Comparison of ENCODE assay signal across 17 mouse cellular contexts in the genomic region with DNA sequence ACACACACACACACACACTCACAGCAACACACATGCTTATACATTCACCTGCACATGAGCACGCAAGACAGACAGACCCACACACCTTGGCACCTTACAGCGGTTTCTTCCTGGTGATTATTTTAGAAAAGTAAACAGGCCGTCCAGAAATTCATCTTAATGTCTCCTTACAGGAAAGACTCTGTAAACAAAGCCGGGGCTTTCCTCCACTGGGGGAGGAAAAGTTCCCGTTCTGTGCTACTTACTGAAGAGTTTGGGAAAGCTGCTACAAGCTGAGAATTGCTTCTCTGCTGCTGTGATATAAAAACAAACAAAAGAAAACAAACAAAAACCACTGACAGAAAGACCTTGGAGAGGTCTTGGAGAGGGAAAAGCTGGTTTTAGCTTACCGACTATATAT. TPM values are rescaled to one million over a fixed set of nuclear protein-coding genes. Genes with fewer than 3 reads are reported as not detected.
"Had no signal": no experiment of that assay in that cellular context is flagged by ENCODE, and none has a peak within 500 bp of the region (broad histone marks: within the 10 kb centered on the region; RNA-seq: fewer than 3 reads in every experiment).

No protein-coding gene starts in this region.

- H3K4me3 ChIP-seq: hindbrain, embryonic 15.5 days; limb, embryonic 13.5 days; midbrain, embryonic 15.5 days; neural tube, embryonic 12.5 days had no signal

- H3K36me3 ChIP-seq: hindbrain, embryonic 15.5 days; limb, embryonic 13.5 days; midbrain, embryonic 15.5 days; neural tube, embryonic 12.5 days had no signal

- H3K9ac ChIP-seq: hindbrain, embryonic 15.5 days; limb, embryonic 13.5 days; liver, embryonic 14.5 days; midbrain, embryonic 15.5 days; neural tube, embryonic 12.5 days had no signal

- H3K27me3 ChIP-seq: hindbrain, embryonic 15.5 days; limb, embryonic 13.5 days; midbrain, embryonic 15.5 days; neural tube, embryonic 12.5 days had no signal

- DNase-seq: kidney, adult 8-10 months; kidney, postnatal 36 days; layer of hippocampus, adult 9-11 months; layer of hippocampus, postnatal 36 days; right cerebral cortex, postnatal 4 days; thymus, adult 18-20 months; thymus, postnatal 36 days had no signal

- H3K9me3 ChIP-seq: hindbrain, embryonic 15.5 days; limb, embryonic 13.5 days; midbrain, embryonic 15.5 days; neural tube, embryonic 12.5 days had no signal

- H3K27ac ChIP-seq: hindbrain, embryonic 15.5 days; kidney, postnatal 0 days; limb, embryonic 13.5 days; liver, embryonic 14.5 days; midbrain, embryonic 15.5 days; neural tube, embryonic 12.5 days had no signal

- H3K4me2 ChIP-seq: hindbrain, embryonic 15.5 days; limb, embryonic 13.5 days; midbrain, embryonic 11.5 days; midbrain, embryonic 15.5 days; neural tube, embryonic 12.5 days had no signal

- ATAC-seq: intestine, embryonic 16.5 days; midbrain, embryonic 15.5 days had no signal

- H3K4me1 ChIP-seq: hindbrain, embryonic 15.5 days; limb, embryonic 13.5 days; midbrain, embryonic 15.5 days; neural tube, embryonic 12.5 days had no signal

RNA-seq across cellular contexts. Expression of a gene that starts 34.8 kb away (rescaled TPM):
- total RNA-seq: liver, adult 2 months; neutrophil, adult 5-6 weeks had no signal
- polyA plus RNA-seq: hindbrain, embryonic 15.5 days; kidney, postnatal 0 days; midbrain, embryonic 11.5 days; midbrain, embryonic 15.5 days had no signal
